Mouse (Mus musculus) brain, embryonic 14.5 days (tissue): Measurements from ENCODE around the gene Csnk1e.

ENCODE experiments used
- CTCF ChIP-seq: fragments of 200-500 bp; IDR thresholded peaks from 2 replicates; pipeline ENCODE4 v1.5.1; 2012; ENCODE audit warnings: inconsistent platforms, mild to moderate bottlenecking, moderate library complexity, borderline replicate concordance; ENCODE audit not compliant: insufficient read depth, insufficient read length; ENCODE audit errors: extremely low read depth
- POLR2A ChIP-seq: fragments of 200-500 bp; IDR thresholded peaks from 2 replicates; pipeline ENCODE4 v1.6.1; 2012; ENCODE audit warnings: mild to moderate bottlenecking, inconsistent platforms, borderline replicate concordance; ENCODE audit not compliant: poor library complexity, insufficient read depth, insufficient read length, severe bottlenecking; ENCODE audit errors: extremely low read depth

DNA sequence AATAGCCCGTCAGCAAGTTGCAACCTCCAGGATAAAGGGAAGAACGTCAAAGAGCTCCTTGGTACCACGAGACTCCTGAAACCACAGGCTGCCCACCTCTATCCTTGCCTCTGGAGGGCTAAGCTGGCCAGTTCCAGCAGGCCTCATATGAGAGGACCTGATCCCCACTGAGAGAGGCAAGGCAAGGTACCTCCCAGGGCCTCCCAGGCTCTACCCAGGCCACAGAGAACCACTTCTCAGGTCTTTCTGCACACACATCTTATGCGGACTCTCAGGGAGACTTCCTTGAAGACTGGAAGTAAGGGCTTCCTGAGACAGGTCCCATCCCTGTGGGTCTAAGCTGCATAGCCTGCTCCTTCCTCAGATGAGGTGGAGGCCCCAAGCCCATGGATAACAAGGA lies 16.0 kb downstream of the Csnk1e start:
- TF ChIP-seq CTCF (no peak), POLR2A (no peak)
